Mouse (Mus musculus) adrenal gland, postnatal 10 days (tissue): ENCODE measurements around the gene Gm49776. TPM values are rescaled to one million over a fixed set of nuclear protein-coding genes. Genes with fewer than 3 reads are reported as not detected.

Experiments
- DNase-seq: peaks from one replicate; pipeline ENCODE4 v3.0.0; 2021; ENCODE audit warnings: mixed read lengths
- total RNA-seq, 2 experiments: library from RNA; stranded (reverse); gene quantifications; 2 replicates each; pipeline ENCODE4 v1.2.3; 2021

Gene Gm49776
- total RNA-seq, 2 experiments from 2014 or later = not detected

DNA sequence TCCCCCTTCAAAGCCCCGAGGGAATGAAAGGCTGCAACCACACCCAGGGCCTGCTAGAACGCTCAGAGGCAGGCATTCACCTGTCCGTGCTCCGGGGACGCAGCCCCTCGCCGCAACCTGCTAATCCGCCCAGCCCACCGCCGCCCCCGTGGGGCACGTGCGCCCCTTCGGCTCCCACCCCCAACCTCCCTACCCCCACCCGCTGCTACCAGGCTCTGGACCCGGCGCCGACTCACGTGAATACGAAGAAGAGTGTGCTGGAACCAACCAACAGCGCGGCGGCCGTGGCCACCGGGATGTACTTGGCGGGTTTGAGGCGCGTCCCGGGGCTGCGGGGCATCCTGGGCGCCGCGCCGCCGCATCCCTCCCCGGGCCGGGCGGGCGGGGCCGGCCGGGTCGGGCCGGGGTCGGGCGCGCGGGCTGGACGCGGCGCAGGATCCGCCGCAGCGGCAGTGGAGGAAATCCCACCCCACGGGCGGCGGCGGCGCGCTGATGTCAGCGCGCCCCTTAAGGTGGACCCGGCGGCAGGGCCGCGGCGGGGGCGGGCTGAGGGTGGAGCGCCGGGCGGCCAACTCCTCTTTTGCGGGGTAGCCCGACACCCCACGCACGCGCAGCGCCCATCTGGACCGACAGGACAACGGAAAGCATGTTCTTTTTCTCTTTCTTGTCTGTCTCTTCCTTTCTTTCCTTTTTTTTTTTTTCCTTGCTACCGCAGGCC, 23.3 kb downstream of the Gm49776 start, which contains the start of gene Zdhhc8:
Zdhhc8 (minus strand) TSS at position 466 of the 718 bp plus-strand sequence.
- peak; percentile 88 for DNase-seq

GRCm38 (mm10) chr16:18233919-18234670, 24.0 kb downstream of the Gm49776 start:
- no peak for DNase-seq

- no peak for DNase-seq
These were observed 24.7 kb downstream of the Gm49776 start for GRCm38 (mm10) chr16:18233451-18233850.

- DNase-seq = no peak
These were observed 26.7 kb downstream of the Gm49776 start for GRCm38 (mm10) chr16:18231451-18231850.

- DNase-seq = no peak
These were observed 27.1 kb downstream of the Gm49776 start for GRCm38 (mm10) chr16:18231047-18231446.

GRCm38 (mm10) chr16:18230617-18231016, 27.5 kb downstream of the Gm49776 start:
- no peak for DNase-seq

- DNase-seq = peak; percentile 35
These were observed 28.5 kb downstream of the Gm49776 start for GRCm38 (mm10) chr16:18229622-18230021.

DNA sequence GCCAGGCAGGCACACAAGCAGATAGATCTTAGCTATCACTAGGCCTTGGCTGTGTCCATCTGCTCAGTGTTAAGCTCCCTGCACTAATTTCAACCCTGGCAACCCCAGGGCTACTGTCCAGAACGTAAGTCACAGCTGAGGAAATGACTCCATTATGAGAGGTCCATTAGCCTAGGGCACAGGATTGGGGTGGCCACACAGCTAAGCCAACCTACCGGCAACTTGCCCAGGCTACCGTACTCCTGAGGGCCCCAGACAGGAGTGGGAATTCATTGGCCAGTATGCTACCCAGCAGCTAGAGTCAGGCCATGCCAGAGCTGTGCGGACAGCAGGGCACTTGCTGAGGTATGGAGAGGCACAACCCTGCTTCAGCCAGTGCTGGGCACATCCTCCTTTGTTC, 29.3 kb downstream of the Gm49776 start:
- DNase-seq = no peak

DNA sequence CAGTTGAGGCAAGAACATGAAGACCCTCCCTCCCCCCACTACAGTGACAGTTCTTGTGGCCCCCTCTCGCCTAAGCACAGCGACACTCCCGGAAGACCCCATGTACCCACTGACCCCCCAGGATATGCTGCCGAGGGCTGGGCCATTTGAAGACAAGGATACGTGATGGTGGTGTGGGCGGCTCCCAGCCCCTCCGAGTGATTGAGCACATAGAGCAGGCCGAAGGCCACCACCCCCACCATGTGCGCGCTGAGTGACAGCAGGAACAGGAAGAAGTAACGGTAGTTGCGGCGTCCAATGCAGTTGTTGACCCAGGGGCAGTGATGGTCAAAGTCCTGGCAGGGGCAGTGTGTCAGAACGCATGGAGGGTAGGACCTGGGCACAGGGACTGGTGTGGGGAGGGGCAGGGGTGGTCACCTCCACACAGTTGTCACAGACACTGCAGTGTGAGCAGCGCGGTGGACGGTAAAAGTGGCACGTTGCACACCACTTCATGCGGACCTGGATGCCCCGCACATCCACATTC, 30.2 kb downstream of the Gm49776 start:
- no peak for DNase-seq

- no peak for DNase-seq
These were observed 30.9 kb downstream of the Gm49776 start for GRCm38 (mm10) chr16:18227187-18227586.

- DNase-seq = no peak
These were observed 35.9 kb downstream of the Gm49776 start for GRCm38 (mm10) chr16:18222188-18222587.

DNA sequence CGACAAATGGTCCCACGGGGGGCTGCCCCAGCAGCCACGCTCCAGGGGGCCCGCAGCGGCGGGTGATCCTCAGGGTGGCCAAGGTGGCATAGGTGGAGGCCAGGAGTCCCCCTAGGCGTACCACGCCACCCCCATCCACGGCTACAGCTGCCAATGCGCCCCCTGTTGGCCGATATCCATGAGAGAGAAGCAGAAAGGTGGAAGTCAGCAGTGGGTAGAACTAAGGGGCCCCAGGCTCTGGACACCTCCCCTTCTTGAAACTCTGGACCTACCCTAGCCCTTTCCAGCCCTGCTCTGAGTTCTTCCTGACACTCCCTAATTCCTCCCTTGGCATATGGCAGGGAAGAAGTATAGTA, 36.6 kb downstream of the Gm49776 start:
- DNase-seq = no peak

GRCm38 (mm10) chr16:18220856-18221542, 37.1 kb downstream of the Gm49776 start:
- no peak for DNase-seq

- peak; percentile 64 for DNase-seq
These were observed 38.1 kb downstream of the Gm49776 start for GRCm38 (mm10) chr16:18220001-18220400.

DNA sequence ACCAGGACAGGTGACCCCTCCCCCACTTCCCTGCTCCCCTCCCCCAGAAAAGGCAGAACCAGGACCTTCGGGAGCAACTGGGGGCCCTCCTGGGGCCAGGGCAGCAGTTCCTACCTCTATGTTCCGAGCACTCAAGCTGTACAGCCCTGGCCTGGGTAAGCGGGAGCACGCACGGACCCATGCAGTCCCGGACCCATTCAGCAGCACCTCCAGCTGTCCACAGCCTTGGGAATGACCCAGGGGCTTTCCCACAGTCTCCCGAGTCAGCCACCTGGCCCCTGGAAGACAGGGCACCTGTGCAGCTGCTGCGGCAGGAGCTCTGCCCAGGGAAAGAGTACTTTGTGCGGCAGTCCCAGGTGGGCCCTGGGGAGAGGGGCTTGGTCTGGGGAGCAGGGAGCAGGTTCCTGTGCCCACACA, 39.5 kb downstream of the Gm49776 start:
- no peak for DNase-seq

DNA sequence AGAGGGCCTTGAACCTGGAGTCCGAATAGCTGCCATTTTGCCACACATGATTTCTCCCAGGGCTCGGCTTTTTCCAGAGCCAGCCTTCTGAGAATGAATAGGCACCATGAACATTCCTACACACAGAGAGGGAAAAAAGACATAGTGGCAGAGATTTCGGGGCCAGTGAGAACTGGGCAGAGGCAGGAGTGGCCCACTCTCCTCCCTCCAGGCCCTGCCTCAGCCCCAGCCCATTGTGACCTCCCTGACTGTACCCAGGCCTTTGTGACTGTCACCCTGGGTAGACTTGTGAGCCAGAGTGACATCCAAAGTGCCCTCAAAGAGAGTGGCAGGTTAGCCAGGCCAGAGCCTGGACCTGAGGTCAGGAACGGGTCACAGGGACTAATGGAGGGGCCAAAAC, 40.5 kb downstream of the Gm49776 start, which contains the start of gene Ccdc188:
Ccdc188 (plus strand) TSS at position 301 of the 400 bp plus-strand sequence.
- no peak for DNase-seq

GRCm38 (mm10) chr16:18214858-18215257, 43.3 kb downstream of the Gm49776 start:
- no peak for DNase-seq

DNA sequence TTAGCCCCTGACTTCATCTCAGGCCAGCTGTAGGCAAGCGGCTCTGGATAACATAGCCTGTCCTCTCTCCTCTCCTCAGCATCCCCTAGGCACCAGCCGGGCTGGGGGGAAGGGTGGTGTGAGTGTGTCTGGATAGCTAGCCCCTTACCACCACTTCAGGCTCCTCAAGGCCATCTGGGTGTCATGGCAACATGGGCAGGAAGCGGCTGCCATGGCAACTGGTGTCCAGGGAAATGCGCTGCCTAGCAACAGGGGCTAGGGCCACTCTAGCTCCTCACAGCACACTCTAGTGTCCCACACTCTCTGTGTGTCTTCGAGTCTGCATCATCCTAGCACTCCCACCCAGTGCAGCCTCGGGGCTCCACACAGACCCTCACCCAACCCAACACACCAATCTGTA, 44.4 kb downstream of the Gm49776 start:
- no peak for DNase-seq

DNA sequence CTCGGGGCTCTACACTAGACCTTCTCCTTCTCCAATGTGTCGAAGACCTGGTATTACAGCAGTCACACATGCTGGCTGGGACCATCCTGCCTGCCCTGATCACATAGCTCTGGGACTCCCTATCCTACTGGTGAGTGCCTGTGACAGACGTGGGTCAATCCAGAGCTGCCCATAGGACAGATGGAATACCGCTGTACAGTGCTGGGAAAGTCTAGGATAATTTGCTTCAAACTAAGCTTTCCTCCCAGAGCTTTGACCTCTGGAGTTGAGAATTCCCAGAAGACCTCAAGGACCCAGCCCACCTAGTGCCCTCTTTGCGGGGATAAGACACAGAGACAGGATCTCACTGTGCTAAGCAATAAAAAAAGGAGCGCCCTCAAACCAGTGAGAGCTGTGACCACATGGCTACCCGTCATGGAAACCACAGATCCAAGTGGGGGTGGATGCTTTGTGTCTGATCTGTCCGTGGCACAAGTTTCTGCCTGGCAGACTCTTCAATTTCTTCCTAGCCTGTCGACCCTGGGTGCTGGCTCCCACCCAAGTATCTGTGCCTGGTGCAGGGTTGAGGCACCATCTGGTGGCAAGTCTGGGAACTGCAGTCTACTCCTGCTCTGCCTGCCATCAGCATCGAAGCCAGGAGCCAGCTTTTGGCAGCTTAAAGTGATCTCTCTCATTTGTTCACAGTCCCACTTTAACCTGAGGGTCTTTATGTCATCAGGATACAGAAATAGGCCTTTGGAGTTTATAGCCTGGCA, 46.5 kb downstream of the Gm49776 start:
- peak; percentile 93 for DNase-seq

DNA sequence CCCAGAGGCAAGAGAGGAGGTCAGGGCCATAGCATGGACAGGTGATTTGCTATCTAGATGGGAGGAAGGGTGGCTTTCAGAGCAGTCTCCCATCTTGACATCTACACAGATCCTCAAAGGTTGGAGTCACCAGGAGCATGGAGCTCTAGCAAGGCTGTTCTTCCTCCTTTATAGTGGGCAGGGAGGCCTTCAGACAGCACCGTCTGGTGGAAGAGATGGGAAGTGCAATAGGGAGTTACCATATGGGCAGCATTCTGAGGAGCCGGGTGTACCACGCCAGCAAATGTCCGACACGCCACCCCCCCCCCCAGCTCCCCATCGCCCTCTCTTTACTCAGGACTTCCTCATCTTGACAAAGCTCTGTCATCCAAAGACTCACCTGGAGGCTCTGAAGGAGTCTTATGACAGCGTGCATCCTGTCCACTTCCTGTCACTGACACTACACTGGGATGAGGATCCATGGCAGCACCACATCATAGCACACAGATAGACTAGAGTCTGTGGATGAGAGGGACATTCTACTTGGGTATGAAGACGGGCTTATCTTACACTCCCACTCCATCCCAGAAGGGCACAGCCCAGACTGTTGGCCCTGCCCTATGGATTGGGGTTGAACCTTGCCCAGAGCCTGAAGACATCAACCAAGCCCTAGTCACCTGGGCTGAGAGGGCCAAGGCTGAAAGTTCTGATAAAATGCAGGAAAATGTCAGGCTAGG, 47.3 kb downstream of the Gm49776 start:
- peak; percentile 83 for DNase-seq

GRCm38 (mm10) chr16:18203430-18204091, 54.6 kb downstream of the Gm49776 start:
- no peak for DNase-seq
